Mouse (Mus musculus): ENCODE measurements around the gene Cdc40.

Cdc40 gene

DNA sequence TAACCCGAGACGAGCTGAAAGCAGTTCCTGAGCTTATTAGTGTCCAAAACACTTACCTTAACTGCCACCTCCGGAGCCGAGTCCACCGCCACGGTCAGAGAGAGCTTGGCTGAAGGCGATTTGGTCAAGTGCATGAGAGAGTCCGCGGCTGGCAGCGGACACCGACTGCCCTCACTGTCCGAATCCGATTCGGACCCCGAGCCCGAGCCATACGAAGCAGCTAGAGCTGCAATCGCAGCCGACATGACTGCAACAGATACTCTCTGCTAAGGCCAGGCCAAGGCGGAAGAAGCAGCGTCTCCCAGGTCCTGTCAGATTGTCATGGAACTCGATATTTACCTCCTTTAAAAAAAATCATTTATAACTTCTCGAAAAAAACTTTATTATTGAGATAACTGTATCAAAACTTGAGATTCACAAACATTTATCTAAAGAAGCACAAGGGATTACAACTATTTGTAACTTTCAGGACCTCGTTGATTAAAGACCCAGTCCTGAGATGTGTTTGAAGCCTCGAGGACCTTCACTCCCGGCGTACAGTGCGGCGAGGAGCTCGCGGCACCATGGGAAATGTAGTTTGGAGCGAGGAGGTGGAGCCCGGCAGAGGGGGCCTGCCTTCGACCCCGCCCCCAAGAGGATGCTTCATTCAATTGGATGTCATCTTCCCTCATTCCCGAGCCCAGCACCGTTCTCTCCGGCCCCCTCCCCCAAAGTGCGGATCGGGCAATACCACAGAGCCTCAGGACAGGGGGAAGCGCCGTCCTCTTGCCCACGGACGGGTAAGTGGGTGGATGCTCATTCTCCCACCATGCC lies at the start of gene Cdc40, which contains the start of gene Wasf1:
Gene Cdc40, minus strand, starts transcription at position 481 of the 813 bp plus-strand sequence.
Gene Wasf1, plus strand, starts transcription at position 645 of the 813 bp plus-strand sequence.
- DNase-seq (ENCODE audit: low spot score in 2 of 2): peak; percentile 75 to 92

DNA sequence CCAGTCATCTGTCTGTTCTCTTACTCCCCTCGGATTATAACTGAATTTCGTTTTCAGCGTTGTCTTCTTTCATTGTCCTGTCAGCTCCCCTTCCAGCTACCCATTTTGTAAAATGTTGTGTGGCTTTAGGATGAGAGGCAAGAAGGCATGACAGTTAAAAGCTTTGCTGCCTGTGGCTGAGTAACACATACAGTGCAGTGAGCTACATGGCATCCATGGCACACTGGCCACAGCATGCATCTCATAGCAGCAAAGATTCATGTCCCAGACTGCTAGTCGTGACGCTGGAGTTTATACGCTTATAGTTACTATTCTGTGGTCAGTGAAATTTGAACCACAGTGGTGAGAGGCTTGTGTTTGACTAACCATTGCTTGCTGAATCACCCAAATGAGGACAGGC lies 36.4 kb upstream of the Cdc40 start:
- no peak for DNase-seq (ENCODE audit: low spot score in 2 of 2)

DNA sequence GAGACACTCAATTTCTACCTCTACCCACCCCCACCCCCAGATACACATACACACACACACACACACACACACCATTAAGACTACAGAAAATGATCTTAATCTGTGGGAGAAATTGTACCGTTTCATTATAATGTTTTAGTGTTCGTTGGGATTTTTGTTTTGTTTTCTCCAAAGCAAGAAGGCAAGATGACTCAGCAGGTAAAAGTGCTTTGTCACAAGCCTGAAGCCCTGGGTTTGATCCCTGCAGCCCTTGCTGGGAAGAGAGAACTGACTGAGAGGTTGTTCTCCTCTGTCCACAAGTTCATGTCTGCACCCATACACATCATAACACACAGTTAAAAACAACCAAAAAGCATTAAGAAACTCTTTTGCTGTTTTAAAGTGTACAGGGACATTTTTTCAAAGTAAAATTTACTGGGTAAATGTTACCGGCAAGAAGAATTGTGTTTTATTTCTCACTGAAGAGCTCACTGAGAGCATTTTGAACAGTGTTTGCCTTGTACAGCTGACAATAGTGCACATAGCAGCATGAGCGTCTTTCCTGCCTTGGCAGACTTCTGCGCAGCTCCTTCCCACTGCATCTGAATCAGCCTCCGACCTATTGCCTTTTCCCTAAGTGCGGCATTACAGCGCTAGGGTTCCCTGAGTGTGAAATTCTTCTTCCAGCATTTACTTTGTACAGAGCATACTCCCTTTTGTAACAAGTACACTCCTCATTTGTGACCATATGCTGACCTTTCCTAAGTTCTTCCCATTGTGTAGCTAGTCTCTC lies 35.7 kb upstream of the Cdc40 start:
- DNase-seq (ENCODE audit: low spot score in 2 of 2): no peak

DNA sequence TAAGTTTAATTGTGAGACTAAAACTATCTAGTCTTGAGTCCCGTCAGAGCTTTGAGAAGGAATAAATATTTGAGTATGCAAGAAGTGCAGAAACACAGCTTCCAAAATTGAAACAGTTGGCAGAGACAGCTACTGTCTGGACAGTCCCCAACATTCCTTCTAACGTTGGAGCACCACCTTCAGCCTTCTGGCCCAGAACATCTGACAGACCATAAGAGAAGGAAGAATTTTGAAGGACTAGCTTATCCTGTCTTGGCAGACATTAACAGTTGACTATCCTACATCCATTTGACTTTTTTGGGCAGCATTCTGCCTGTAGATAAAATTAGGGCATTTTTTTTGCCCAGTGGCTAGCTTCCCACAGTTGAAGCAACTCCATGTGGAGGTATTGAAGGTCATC lies 32.1 kb upstream of the Cdc40 start:
- DNase-seq (ENCODE audit: low spot score in 2 of 2): no peak

DNA sequence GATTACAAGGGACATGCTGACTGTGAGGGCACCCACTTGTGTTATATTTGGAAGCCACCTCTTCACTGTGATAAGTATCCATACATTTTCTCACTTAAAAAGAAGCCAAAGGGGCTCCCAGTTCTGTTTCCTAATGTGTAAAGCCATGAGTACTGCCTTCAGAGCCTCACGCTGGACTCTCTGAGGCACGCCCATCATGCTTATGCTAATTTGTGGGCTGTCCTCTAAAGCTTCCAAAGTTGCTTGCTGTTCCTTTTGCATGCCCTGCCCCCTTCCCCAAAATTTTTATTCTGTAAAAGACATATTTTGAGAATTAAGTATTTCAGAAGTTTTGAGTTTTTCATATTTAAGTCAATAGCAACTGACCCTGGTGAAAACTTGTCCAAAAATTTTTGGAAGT lies 27.7 kb upstream of the Cdc40 start:
- DNase-seq (ENCODE audit: low spot score in 2 of 2): no peak

DNA sequence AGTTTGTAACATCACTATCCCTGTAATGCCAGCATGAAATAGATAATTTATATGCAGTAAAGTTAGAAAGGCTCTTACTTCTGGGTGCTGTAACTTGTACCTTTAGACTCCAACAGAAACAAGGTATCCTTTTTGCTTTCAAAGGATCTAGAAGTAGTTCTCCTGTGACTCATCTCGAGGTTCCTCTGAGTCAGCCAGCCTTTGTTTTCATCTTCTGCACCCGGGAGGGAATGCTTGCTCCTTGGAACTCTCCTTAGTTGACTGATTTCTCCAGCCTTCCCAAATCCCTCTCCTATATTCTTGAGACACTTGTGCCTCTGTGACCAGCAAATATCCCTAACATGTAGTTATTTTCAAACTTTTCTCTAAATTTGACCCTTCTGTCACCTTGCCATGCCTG lies 25.5 kb upstream of the Cdc40 start:
- no peak for DNase-seq (ENCODE audit: low spot score in 2 of 2)

DNA sequence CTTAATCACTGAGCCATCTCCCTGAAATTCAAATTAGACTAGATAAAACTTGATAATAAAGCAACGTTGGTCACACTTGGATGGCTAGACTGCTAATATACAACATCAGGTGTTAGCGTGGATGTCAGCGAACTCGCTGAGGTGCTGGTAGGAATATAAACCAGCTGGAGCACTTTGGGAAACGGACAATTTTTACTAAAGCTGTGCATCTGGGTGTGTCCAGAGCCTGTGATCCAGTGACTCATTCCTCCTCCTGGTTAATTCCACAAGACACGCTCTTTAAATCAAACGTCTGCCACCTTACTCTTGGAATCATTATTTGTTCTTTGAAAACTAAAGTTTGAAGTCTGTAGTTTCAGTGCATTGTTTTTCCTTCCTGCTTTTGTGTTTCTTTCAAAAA lies 23.7 kb upstream of the Cdc40 start:
- DNase-seq (ENCODE audit: low spot score in 2 of 2): no peak

DNA sequence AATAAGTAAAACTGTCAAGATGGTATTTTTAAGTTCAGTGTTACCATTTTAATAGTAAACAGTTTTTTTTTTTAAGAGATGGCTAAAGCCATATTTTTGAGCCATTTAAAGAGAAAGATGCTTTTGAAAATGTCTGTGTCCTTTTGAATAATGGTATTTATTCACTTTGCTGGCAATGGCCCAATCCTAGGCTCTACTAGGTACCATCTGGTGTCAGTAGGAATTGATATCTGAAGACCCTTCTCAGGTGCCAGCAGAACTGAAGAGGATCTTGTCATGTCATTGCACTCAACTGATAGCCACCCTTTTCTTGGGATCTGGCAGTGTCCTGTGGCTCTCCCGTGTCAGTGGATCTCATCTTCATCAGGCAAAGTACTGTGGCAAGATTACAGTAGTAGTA lies 23.0 kb upstream of the Cdc40 start:
- no peak for DNase-seq (ENCODE audit: low spot score in 2 of 2)

DNA sequence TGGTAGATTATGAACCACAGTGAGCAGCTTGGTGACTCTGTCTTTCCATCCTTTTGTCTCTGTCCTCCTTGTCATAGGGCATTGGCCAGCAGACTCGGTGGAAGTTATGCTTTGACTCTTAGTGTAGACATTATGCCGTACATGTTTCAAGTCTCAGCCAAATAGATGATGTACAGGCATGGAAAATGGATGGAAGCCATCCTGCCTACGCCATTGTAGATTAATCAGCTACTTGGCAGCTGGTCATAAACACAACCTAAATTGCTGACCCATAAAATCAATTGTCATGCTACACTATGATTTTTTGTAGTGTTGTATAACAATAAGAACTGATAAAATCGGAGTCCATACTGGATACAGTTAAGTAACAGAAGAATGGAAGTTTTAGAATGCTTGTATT lies 18.7 kb upstream of the Cdc40 start:
- DNase-seq (ENCODE audit: low spot score in 2 of 2): no peak

DNA sequence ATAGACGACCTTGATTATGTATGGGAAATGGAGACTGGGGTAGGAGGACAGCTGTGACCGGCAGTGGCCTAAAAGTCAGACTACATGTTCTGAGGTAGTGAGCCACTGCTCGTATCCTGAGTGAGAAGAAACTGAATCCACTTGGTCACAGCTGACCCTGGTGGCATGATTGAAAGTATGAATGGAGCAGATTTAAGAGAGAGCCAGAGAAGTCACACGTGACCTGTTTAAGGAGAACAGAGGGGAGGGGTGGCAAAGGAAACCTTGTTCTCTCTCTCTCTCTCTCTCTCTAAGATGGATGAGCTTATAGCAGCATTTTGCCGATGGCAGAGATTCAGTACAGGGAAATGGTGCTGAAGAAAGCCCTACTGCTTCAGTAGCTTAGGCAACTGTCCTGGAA lies 13.5 kb upstream of the Cdc40 start:
- DNase-seq (ENCODE audit: low spot score in 2 of 2): no peak

DNA sequence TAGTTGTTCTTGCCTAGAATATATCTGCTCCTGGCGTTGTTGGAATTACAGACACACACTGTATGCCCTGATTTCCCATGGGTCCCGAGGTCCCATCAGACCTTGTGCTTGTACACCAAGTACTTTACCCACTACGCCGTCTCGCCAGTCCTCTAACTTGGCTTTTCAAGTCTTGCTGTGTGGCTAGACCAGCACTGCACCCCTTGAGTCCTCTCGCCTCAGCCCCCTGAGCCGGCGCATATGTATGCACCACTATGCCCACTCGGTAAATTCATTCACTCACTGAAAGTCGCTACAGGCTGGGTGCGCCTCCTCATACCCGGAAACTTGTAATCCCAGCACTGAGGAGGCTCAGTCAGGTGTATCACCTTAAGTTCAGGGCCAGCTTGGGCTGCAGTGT lies 12.7 kb upstream of the Cdc40 start:
- DNase-seq (ENCODE audit: low spot score in 2 of 2): no peak

DNA sequence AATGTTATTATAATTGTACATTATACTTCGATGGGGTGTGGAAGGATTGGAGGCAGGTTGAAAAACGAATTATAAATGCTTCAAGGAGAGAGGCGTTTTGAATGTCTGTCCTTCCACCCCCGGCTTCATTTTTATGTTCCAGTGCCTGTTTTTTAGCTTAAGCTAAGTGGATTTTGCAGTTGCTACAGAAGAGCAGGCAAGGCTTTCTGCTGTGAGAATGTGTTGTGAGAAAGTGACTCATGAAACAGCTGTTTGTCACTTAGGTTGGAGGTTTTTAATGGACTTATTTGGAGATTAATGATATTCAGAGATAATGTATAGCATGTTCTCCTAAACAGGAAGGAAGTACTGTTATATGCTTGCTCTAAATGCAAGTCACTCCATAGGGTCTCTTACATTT lies 6.0 kb upstream of the Cdc40 start:
- no peak for DNase-seq (ENCODE audit: low spot score in 2 of 2)

DNA sequence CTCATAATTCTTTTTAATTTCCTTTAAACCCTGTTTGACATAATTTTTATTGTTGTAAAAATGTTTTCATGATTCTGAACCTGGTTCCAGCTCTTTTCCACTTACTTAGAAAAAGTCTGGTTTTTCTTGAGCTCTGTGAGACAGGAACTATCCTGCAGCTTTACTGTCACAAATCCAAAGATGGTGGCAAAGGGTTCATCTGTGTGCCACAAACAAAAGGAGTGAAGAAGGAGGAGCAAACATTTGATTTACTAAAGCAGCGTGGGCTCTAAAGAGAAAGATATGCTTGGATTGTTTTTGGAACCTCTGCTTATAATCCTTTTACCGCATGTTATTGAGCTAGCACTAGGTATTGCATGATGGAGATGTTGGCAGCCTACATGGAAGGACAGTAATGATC lies 4.2 kb upstream of the Cdc40 start:
- DNase-seq (ENCODE audit: low spot score in 2 of 2): no peak

DNA sequence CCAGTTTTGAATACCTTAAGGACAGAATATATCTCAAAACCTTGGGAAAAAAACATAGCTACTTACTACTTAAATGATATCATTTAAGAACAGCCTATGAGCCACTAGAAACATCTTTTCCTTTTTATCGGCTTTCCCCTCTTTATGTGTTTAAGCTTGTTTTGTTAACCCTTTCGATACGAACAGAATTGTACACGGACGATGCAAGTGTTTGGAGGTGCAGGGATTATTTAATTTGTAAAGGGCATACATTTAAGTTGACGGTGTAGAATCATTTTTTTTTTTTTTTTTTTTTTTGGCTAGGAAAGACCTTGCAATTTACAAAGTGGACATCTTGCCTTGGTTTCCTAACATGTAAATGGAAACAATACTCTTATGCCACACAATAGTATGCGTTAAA lies 2.3 kb upstream of the Cdc40 start:
- DNase-seq (ENCODE audit: low spot score in 2 of 2): no peak

DNA sequence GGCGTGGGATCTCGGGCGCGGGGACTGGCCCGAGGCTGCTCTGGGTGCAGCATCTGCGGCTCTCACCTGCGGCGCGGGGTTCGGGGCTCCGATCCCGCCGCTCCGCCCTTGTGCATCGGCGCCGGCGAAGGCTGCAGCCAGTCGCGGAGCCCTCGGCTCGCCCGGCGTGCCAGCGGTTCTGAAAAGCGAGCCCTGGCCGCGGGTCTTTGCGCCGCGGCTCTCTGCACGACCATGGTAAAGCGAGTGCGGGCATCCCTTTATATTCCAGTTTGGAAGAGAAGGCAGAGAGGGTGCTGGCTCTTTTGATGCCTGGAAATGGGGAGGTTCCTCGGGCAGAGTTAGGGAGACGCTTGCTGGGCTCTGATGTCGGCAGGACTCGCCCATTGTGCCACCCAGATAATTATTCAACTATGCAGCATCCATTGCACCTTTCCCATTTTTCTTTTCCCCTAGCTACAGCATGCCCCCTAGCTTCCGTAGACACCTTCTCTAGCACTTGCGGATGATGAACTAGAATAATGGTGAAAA lies 1.2 kb upstream of the Cdc40 start:
- DNase-seq (ENCODE audit: low spot score in 2 of 2): peak; percentile 17 to 41

DNA sequence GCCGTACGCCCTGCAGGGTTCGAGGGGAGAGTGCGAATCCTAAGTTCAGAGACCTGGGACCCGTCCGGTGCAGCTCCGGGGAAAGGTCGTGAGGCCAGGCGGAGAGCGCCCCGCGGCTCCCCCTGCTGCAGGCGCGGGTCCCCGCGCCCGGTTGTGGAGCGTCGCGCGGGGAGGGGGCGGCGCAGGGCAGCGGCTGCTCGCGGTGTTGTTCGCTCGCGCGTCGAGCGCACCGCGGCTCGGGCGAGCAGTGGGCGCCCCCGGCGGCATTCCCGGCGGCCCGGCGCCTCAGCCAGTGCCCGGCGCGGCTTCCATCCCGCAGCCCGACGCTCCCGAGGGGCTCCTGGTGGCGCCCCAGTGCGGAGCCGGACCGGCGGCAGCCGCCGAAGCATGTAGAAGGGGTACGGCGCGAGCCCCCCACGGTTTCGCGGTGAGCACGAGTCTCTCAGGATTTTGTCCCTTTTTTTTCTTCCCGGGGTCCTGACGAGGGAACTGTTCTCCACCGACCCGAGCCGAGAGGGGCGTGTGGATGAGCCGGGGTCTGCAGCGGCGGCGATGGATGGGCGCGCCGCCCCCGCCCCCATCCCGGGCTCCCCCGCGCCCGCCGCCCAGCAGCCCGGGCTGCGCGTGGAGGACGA lies 650 bp upstream of the Cdc40 start:
- DNase-seq (ENCODE audit: low spot score in 2 of 2): peak; percentile 16 to 21

DNA sequence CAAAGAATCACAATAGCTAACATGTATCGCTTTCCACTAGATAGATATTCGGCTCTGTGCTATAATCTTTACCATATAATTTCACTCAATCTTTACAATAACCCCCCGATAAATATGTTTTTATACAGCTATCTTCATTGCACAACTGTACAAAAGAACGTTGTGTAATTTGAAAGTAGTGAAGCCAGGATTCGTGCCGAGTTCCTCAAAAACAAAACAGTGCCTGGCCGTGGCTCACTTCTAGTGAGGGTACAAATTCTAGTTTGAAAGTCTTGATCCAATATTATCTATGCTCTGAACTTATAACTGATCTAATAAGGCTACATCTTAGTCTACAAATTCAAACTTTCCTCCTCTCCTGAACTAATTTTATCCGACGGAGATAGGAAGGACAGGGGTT lies 778 bp downstream of the Cdc40 start:
- no peak for DNase-seq (ENCODE audit: low spot score in 2 of 2)

DNA sequence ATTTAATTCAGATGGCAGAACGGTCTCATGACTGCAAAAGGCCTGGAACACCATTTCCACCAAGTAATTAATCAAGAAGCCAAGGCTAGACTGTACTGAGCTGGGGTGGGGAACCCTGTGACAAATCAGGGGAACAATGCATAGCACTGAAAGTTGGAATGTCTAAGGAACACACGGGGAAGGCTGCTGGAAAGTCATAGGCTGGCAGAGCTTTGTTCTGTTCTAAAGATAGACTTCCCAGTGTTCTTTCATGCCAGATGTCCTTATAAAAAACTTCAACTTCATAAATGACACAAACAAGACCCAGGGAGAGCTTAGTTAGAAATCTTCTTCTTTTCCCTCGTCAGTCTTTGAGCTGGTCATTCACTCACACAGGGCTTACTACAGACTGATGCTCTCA lies 1.9 kb downstream of the Cdc40 start:
- DNase-seq (ENCODE audit: low spot score in 2 of 2): no peak

DNA sequence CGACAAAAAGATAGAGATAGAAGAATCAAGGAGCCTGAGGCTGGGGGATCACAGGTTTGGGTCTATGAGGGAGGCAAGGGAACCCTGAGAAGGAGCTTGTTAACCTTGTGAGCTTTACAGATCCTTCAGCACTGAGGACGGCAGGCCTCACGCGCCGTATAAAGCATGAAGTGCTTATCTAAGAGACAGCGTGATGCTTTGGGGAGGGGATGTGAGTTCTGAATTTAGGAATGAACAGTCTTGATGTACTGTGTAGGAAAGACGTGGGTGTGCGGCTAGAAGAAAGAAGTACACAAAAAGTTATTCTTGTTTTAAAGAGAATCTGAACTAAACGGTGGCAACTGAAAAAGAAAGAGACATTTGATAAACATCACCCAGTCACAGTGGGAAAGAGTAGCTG lies 3.1 kb downstream of the Cdc40 start:
- no peak for DNase-seq (ENCODE audit: low spot score in 2 of 2)

DNA sequence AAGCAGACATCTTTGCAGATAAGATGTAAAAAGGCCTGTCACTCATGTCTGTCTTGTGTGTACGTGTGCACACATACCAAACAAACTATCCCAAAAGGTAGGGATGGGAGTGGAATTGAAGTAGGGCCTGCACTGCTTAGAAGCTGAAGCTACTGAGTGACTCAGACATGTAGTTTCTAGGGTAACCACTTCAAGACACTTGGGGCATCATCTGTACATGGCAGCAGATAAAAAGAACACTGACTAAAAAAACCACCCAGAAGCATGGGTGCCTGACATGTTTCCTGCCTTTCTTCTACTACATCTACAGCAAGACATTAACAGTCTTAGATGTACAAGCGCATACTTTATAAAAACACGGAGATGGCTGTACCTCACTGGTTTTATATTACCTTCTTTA lies 4.9 kb downstream of the Cdc40 start:
- DNase-seq (ENCODE audit: low spot score in 2 of 2): no peak

DNA sequence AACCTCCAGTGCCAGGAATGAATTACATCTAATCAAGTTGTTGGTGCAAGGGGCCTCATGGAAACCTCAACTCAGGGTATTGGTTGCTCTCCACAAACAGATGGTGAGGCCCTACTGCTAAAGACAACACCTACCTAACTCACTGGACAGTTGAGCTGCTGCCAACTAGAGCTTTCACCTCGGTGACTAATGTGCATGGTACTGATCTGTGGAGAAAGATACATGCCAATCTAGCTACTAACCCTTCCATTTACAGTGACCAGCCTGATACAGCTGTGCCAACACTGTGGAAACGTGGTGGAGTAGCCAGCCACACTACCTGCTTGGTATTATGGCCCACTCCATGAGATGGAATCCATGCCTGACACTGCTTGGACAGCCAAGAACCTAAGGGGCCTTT lies 11.1 kb downstream of the Cdc40 start:
- DNase-seq (ENCODE audit: low spot score in 2 of 2): no peak

DNA sequence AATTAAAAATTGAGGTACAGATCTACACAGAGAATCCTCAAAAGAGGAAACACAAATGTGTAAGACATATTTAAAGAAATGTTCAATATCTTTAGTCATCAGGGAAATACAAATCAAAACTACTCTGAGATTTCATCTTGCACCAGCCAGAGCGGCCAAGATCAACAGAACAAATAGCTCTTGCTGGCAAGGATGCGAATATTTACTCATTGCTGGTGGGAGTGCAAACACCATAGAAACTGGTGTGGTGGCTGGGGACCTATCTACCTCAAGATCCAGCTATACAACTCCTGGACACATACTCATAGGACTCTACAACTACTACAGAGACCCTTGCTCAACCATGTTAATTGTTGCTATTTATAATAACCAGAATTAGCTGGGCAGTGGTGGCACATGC lies 11.8 kb downstream of the Cdc40 start:
- no peak for DNase-seq (ENCODE audit: low spot score in 2 of 2)

DNA sequence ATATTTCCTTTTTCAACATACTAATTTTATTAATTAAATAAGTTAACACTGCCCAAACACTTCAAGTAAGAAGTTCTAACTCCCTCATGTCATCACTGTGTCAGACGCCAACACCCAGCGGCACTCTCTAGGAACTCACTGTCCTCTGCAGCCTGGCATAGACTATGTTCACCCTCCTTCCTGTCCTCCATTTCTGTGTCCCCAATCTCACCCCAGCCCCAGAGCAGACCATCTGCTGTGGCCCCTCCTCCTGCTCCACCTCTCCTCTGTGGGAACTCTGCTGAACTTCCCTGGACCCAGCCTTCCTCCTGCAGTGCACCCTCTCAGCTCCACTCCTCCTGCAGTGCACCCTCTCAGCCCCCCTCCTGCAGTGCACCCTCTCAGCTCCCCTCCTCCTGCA lies 15.0 kb downstream of the Cdc40 start:
- no peak for DNase-seq (ENCODE audit: low spot score in 2 of 2)

Measured in spleen, postnatal 10 days (tissue).